Mouse (Mus musculus) stomach, embryonic 14.5 days (tissue): ENCODE results near the gene I830077J02Rik. TPM values are rescaled to one million over a fixed set of nuclear protein-coding genes. Genes with fewer than 3 reads are reported as not detected.

ENCODE experiments used
- ATAC-seq: fragments of 200-750 bp; cut with Nextera tagmentation; 2 replicates; pipeline ENCODE4 v1.8.0; 2017; ENCODE audit warnings: low read depth, moderate TSS enrichment; ENCODE audit not compliant: insufficient number of reproducible peaks, insufficient read depth, low FRiP score
- H3K27ac ChIP-seq: fragments of 300-500 bp; sonication (generic); 2 replicates; pipeline ENCODE4 v1.5.1; 2014; ENCODE audit warnings: mild to moderate bottlenecking, low read length, moderate library complexity, mixed read lengths
- H3K27me3 ChIP-seq: fragments of 300-500 bp; sonication (generic); 2 replicates; pipeline ENCODE4 v1.6.1; 2014; ENCODE audit warnings: low read length, control low read depth, mixed read lengths; ENCODE audit not compliant: control insufficient read depth, insufficient read depth
- H3K36me3 ChIP-seq: fragments of 300-500 bp; sonication (generic); 2 replicates; pipeline ENCODE4 v1.6.1; 2014; ENCODE audit warnings: mild to moderate bottlenecking, control low read depth, low read length, moderate library complexity, mixed read lengths; ENCODE audit not compliant: control insufficient read depth, insufficient read depth
- H3K4me1 ChIP-seq: fragments of 300-500 bp; sonication (generic); 2 replicates; pipeline ENCODE4 v1.6.1; 2014; ENCODE audit warnings: low read length, control low read depth, mixed read lengths; ENCODE audit not compliant: control insufficient read depth, insufficient read depth
- H3K4me2 ChIP-seq: fragments of 300-500 bp; sonication (generic); replicated peaks from 2 replicates; pipeline ENCODE4 v1.6.1; 2014; ENCODE audit warnings: low read depth, low read length, control low read depth
- H3K4me3 ChIP-seq: fragments of 300-500 bp; sonication (generic); 2 replicates; pipeline ENCODE4 v1.5.1; 2014; ENCODE audit warnings: low read depth, low read length, control low read depth
- H3K9ac ChIP-seq: fragments of 300-500 bp; sonication (generic); replicated peaks from 2 replicates; pipeline ENCODE4 v1.6.1; 2014; ENCODE audit warnings: low read depth, mild to moderate bottlenecking, control low read depth, low read length, moderate library complexity, mixed read lengths
- H3K9me3 ChIP-seq: fragments of 300-500 bp; sonication (generic); 2 replicates; pipeline ENCODE4 v1.6.1; 2016; ENCODE audit warnings: low read depth, low read length, control low read depth; ENCODE audit not compliant: control insufficient read depth
- WGBS: fragments of 180-500 bp; shearing (Covaris S2); extraction: QIAGEN DNeasy Blood & Tissue Kit; methylation state at CpG from one replicate; pipeline ENCODE4 v1.1.7; 2014; 5-methylcytosine and 5-hydroxymethylcytosine counted together
- polyA plus RNA-seq: library from polyadenylated mRNA; unstranded; fragments of >200 nt; fragmentation: Nextera tagmentation; extraction: Ambion mirVana; gene quantifications from 2 replicates; pipeline ENCODE4 v1.2.1, GENCODE M21; 2014

The I830077J02Rik gene
- polyA plus RNA-seq, 1 experiment from 2014 or later = 1.2 TPM

DNA sequence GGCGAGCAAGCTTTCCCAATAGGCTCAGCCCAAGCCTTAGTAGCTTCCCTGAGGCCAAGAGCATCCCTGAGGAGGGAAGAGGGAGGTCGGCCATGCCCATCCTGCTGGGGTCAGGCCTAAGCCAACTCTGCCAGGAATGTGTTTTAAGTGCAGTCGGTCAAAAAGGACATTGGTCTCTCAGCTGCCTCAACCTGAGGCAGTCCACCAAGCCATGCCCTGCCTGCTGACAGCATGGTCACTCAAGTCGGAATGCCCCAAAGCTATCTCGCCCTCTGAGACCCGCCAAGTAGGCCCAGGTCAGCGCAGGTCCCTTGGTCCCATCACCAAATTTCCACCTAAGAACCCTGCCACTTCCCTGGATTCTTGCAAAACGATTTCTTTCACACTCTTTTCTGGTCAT is 53.7 kb downstream of the I830077J02Rik start:
- H3K4me1 ChIP-seq = no peaks in the 10 kb centered on the region
- H3K4me3 ChIP-seq = no peak overlapping the region
- H3K4me2 ChIP-seq = no peak overlapping the region
- H3K9ac ChIP-seq = no peak overlapping the region
- no peak overlapping the region for H3K27ac ChIP-seq
- no peaks in the 10 kb centered on the region for H3K9me3 ChIP-seq
- H3K36me3 ChIP-seq = no peaks in the 10 kb centered on the region
- no peak for ATAC-seq
- H3K27me3 ChIP-seq = no peaks in the 10 kb centered on the region
- 85% methylated on average over 8 of the region's 8 CpGs for WGBS

DNA sequence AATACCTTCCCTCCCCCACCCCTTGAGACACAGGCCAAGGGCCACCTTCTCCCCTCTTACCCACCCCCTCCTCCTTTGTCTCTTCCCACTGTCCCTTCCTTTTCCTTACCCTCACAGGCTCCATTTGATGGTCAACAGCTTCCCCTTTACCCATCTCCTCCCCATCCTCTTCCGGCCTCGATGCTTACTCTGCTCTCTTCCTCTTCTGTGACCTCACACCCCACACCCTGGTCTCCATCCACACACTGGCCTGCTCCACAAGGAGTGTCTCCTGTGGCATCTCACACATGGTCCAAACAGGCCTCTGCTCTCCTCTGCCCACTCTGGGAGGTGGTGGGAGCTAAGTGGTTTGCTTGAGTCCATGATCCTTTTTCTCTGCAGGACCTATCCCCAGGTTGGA is 54.5 kb downstream of the I830077J02Rik start:
- Histone ChIP-seq H3K9ac (no peak overlapping the region), H3K27me3 (no peaks in the 10 kb centered on the region), H3K4me3 (no peak overlapping the region), H3K4me2 (no peak overlapping the region), H3K9me3 (no peaks in the 10 kb centered on the region), H3K36me3 (no peaks in the 10 kb centered on the region), H3K27ac (no peak overlapping the region), H3K4me1 (no peaks in the 10 kb centered on the region)
- no peak for ATAC-seq
- 62% methylated on average over 2 of the region's 2 CpGs for WGBS

DNA sequence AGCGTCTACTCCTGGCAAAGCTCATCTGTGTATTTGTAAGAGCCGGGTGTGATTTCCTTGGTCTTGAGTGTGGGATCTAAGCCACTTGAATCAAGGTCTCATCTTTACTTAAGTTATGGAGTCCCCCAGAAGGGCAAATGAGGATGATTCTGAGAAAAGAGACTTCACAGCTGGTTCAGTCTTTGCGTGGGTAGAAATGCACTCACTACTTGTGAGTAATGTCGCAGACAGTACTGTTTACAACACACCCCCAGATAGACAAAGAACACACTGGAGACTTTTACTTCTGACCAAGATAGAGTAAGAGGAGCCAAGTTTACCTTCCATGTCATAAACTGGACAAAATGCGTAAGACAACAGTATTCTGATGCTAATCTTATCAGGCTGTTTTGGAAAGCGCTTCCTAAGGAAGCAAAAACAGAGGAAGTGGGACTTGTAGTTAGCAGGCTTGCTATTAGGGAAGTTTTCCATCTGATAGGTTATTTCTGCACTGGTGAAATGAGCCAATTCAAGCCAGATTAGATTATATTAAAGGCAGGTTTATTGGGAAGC is 55.1 kb downstream of the I830077J02Rik start:
- Histone ChIP-seq H3K27me3 (no peaks in the 10 kb centered on the region), H3K9ac (no peak overlapping the region), H3K4me1 (peaks cover 4% of the 10 kb centered on the region; the same call in 1 of the 2 replicates), H3K27ac (no peak overlapping the region), H3K4me2 (no peak overlapping the region), H3K4me3 (no peak overlapping the region), H3K36me3 (no peaks in the 10 kb centered on the region), H3K9me3 (no peaks in the 10 kb centered on the region)
- no peak for ATAC-seq
- 77% methylated on average over 6 of the region's 6 CpGs for whole genome bisulfite sequencing

DNA sequence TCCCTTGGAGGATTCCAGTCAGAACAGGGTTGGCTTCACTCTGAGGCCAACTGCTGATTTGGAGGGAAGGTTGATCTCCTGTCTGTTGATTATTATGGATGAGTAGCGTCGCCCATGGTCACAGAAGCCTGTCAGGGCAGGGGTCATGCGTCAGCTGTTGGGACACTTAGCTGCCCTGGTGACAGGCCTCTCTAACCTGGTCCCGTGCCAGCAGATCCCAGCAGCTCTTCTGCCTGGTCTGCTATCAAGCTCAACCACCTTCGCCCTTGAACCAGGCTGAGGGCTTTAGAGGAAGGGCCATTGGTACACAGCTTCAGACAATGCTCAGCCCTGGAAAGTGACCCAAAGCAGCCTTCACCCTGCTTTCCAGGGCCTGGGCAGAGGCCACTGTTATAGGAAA is 56.4 kb downstream of the I830077J02Rik start:
- no peaks in the 10 kb centered on the region for H3K36me3 ChIP-seq
- H3K27me3 ChIP-seq = no peaks in the 10 kb centered on the region
- H3K27ac ChIP-seq = no peak overlapping the region
- H3K4me3 ChIP-seq = no peak overlapping the region
- no peak for ATAC-seq
- 59% methylated on average over 5 of the region's 5 CpGs for WGBS
- H3K9ac ChIP-seq = no peak overlapping the region
- peaks cover 6% of the 10 kb centered on the region; the same call in 1 of the 2 replicates for H3K4me1 ChIP-seq
- H3K4me2 ChIP-seq = no peak overlapping the region
- no peaks in the 10 kb centered on the region for H3K9me3 ChIP-seq

Other genes starting within 250 kb of the I830077J02Rik start
- 34.6 and 34.9 TPM in 2 replicates for gene Ddx20, start 245.1 kb downstream of the I830077J02Rik start, polyA plus RNA-seq
- 1.1 and 1.7 TPM in 2 replicates for gene Inka2, start 228.1 kb downstream of the I830077J02Rik start, polyA plus RNA-seq
- gene Rap1a, start 131.3 kb downstream of the I830077J02Rik start, polyA plus RNA-seq = 100 and 112 TPM in 2 replicates
- 0.33 TPM in 1 of 2 replicates, not detected in the other for gene Adora3, start 61.8 kb downstream of the I830077J02Rik start, polyA plus RNA-seq
- not detected in 2 replicates for gene Tmigd3, start 61.8 kb downstream of the I830077J02Rik start, polyA plus RNA-seq
- gene Wdr77, start 26.7 kb upstream of the I830077J02Rik start, polyA plus RNA-seq = 137 TPM in 2 replicates
- gene Atp5f1, start 27.4 kb upstream of the I830077J02Rik start, polyA plus RNA-seq = 417 and 440 TPM in 2 replicates
- gene Ovgp1, start 41.0 kb upstream of the I830077J02Rik start, polyA plus RNA-seq = 1.8 and 2.0 TPM in 2 replicates
- gene Pifo, start 82.0 kb upstream of the I830077J02Rik start, polyA plus RNA-seq = 0.29 and 0.39 TPM in 2 replicates
- gene Chil5, start 100.2 kb upstream of the I830077J02Rik start, polyA plus RNA-seq = not detected in 2 replicates
- gene Chia1, start 180.6 kb upstream of the I830077J02Rik start, polyA plus RNA-seq = 0.39 TPM in 1 of 2 replicates, not detected in the other
- 0.70 TPM in 1 of 2 replicates, not detected in the other for gene Chil3, start 234.9 kb upstream of the I830077J02Rik start, polyA plus RNA-seq